Mouse (Mus musculus) heart, adult 2 months (tissue): ENCODE measurements around the gene Snrpf. TPM values are rescaled to one million over a fixed set of nuclear protein-coding genes. Genes with fewer than 3 reads are reported as not detected.
A peak's percentile ranks its signal among the peaks of the same experiment; 100 is the strongest.

Experiments
- DNase-seq, 2 experiments: peaks; one replicate each; pipeline ENCODE4 v3.0.0; 2021
- H3K27ac ChIP-seq: fragments of 200-600 bp; 2 replicates; pipeline ENCODE4 v1.8.1; 2022
- H3K27me3 ChIP-seq: fragments of 200-500 bp; 2 replicates; pipeline ENCODE4 v1.6.1; 2012; ENCODE audit warnings: mild to moderate bottlenecking, low read length, inconsistent platforms, mixed read lengths; ENCODE audit not compliant: control insufficient read depth, insufficient read depth
- H3K36me3 ChIP-seq: fragments of 200-500 bp; 2 replicates; pipeline ENCODE4 v1.6.1; 2012; ENCODE audit warnings: low read length, inconsistent platforms; ENCODE audit not compliant: control insufficient read depth, insufficient read depth
- H3K4me1 ChIP-seq: fragments of 200-500 bp; 2 replicates; pipeline ENCODE4 v1.6.1; 2011; ENCODE audit warnings: low read length; ENCODE audit not compliant: control insufficient read depth, insufficient read depth
- H3K4me3 ChIP-seq: fragments of 200-600 bp; 2 replicates; pipeline ENCODE4 v1.8.1; 2022
- H3K79me2 ChIP-seq: fragments of 200-500 bp; replicated peaks from 2 replicates; pipeline ENCODE4 v1.6.1; 2012; ENCODE audit warnings: mild to moderate bottlenecking, inconsistent platforms, low read length, moderate library complexity, mixed read lengths; ENCODE audit not compliant: control insufficient read depth, insufficient read depth
- H3K9ac ChIP-seq: fragments of 200-500 bp; 2 replicates; pipeline ENCODE4 v1.6.1; 2012; ENCODE audit warnings: low read depth, mild to moderate bottlenecking, control low read depth, inconsistent platforms, low read length, mixed read lengths
- CTCF ChIP-seq: fragments of 200-600 bp; IDR thresholded peaks from 2 replicates; pipeline ENCODE4 v1.8.1; 2022; ENCODE audit warnings: antibody characterized with exemption, mild to moderate bottlenecking, moderate library complexity
- EP300 ChIP-seq: fragments of 200-500 bp; IDR thresholded peaks from 2 replicates; pipeline ENCODE4 v1.6.1; 2011; ENCODE audit warnings: low read depth, low read length, control low read depth; ENCODE audit not compliant: insufficient read depth
- POLR2A ChIP-seq: fragments of 200-500 bp; IDR thresholded peaks from 2 replicates; pipeline ENCODE4 v1.6.1; 2011; ENCODE audit warnings: mild to moderate bottlenecking, low read depth, low read length, control low read depth; ENCODE audit not compliant: insufficient read depth
- WGBS: fragments of 180-500 bp; shearing (Covaris S2); methylation state at CpG from one replicate; pipeline ENCODE4 v1.1.7; 2018; 5-methylcytosine and 5-hydroxymethylcytosine counted together
- intact Hi-C: fragments of 180-260 bp; cut with DNase I; formaldehyde crosslinking; loops from one replicate; pipeline ENCODE4 v1.15.1; 2025
- polyA plus RNA-seq: library from polyadenylated mRNA; depleted of rRNA; stranded (reverse); fragments of >200 nt; gene quantifications from 2 replicates; pipeline ENCODE4 v1.2.3, GENCODE M21; 2012
- total RNA-seq, 2 experiments: library from RNA; stranded (reverse); gene quantifications; 2 replicates each; pipeline ENCODE4 v1.2.3; 2021

Gene Snrpf
- total and polyA plus RNA-seq, 3 experiments, result 9.6 to 20.5 (median 11.3) TPM

- H3K27ac ChIP-seq, result no peak overlapping the region
- intact Hi-C loops, result no loop called here
- 80% methylated on average over 10 of the region's 10 CpGs for WGBS
- no peaks in the 10 kb centered on the region for H3K4me1 ChIP-seq
- no peak overlapping the region for H3K9ac ChIP-seq
- no peaks in the 10 kb centered on the region for H3K79me2 ChIP-seq
- no peaks in the 10 kb centered on the region for H3K27me3 ChIP-seq
- DNase-seq, result no peak
- no peaks in the 10 kb centered on the region for H3K36me3 ChIP-seq
- TF ChIP-seq POLR2A (no peak), EP300 (no peak), CTCF (no peak)
- no peak overlapping the region for H3K4me3 ChIP-seq
Observed at GRCm38 (mm10) chr10:93624151-93624550, 34.6 kb upstream of the Snrpf start.

DNA sequence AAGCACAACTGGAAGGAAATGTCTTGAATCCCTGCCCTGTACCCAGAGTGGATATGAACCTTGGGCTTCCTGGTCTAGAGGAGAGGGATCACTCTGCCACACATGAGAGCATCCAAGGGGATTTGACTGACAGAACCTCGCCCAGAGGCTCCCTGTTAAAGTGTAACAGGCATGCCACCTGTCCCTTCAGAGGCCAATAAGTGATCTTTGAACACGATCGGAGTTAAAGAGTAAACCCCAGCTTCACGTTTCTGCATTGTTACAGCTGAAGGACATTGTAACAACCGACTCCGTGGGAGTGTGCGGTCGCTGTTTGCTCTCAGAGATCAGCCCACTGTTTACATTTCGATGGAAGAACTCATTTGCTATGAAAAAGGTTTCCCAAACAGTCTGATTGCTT is 34.2 kb upstream of the Snrpf start:
- no peaks in the 10 kb centered on the region for H3K4me1 ChIP-seq
- TF ChIP-seq CTCF (no peak), POLR2A (no peak), EP300 (no peak)
- intact Hi-C loops, result no loop called here
- no peak overlapping the region for H3K27ac ChIP-seq
- 69% methylated on average over 9 of the region's 9 CpGs for WGBS
- DNase-seq, result no peak
- H3K9ac ChIP-seq, result no peak overlapping the region
- no peaks in the 10 kb centered on the region for H3K27me3 ChIP-seq
- H3K36me3 ChIP-seq, result no peaks in the 10 kb centered on the region
- no peaks in the 10 kb centered on the region for H3K79me2 ChIP-seq
- no peak overlapping the region for H3K4me3 ChIP-seq

- Histone ChIP-seq H3K79me2 (no peaks in the 10 kb centered on the region), H3K4me3 (no peak overlapping the region), H3K4me1 (no peaks in the 10 kb centered on the region), H3K9ac (no peak overlapping the region), H3K36me3 (no peaks in the 10 kb centered on the region), H3K27me3 (no peaks in the 10 kb centered on the region), H3K27ac (no peak overlapping the region)
- intact Hi-C loops, result no loop called here
- DNase-seq, result peak in 1 of 2 experiments; percentile 30
- 44% methylated on average over 7 of the region's 7 CpGs for WGBS
- TF ChIP-seq EP300 (no peak), CTCF (no peak), POLR2A (no peak)
Observed at GRCm38 (mm10) chr10:93620438-93621179, 31.1 kb upstream of the Snrpf start.

GRCm38 (mm10) chr10:93614850-93615249 is 25.3 kb upstream of the Snrpf start:
- H3K79me2 ChIP-seq, result no peaks in the 10 kb centered on the region
- no peak for DNase-seq

DNA sequence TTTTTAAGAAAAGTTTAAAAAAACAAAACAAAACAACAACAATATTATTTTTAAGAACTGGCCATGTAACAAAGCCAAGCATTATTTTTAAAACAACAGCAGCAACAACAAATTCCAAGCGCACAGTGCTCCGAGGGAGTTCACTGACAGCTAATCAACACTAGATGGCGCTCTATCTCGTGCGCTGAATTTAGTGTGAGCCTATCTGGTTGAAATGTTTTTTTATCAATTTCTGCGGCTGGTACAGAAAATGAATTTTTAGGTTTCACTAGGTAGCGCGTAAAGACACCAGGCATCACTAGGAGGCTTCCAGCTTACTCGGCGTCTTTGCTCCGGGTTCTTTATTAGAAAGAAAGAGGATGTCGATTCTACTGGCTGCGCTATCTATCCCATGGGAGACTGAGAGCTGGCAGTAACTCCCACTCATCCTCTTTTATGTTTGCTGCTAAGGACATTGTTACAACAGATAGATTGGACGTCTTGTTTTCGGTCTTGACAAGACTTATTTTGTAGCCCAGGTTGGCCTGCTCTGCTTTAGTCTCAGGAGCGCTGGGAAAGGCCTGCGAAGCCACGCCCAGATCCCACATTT is 22.0 kb upstream of the Snrpf start:
- TF ChIP-seq POLR2A (no peak), EP300 (peak; percentile 58; the same call in 1 of the 2 replicates), CTCF (peak; percentile 93)
- no peaks in the 10 kb centered on the region for H3K79me2 ChIP-seq
- H3K27me3 ChIP-seq, result no peaks in the 10 kb centered on the region
- WGBS, result 33% methylated on average over 18 of the region's 18 CpGs
- DNase-seq, result peak in 1 of 2 experiments; percentile 24
- H3K9ac ChIP-seq, result no peak overlapping the region
- intact Hi-C loops, result loop anchor here (1.0 to 5.0 kb wide), 3 partner anchors 151 to 202 kb away; no protein-coding TSS in a partner anchor
- H3K27ac ChIP-seq, result no peak overlapping the region
- H3K4me3 ChIP-seq, result no peak overlapping the region
- no peaks in the 10 kb centered on the region for H3K36me3 ChIP-seq
- 0 out of 2 replicates have a peak, but pooled peaks cover 1% of the 10 kb centered on the region for H3K4me1 ChIP-seq

More at GRCm38 (mm10) chr10:93614850-93615249, 25.3 kb upstream of the Snrpf start:
- Histone ChIP-seq H3K4me1 (0 out of 2 replicates have a peak, but pooled peaks cover 1% of the 10 kb centered on the region), H3K36me3 (no peaks in the 10 kb centered on the region), H3K27me3 (no peaks in the 10 kb centered on the region), H3K27ac (no peak overlapping the region), H3K9ac (no peak overlapping the region), H3K4me3 (no peak overlapping the region)
- intact Hi-C loops, result loop anchor here (5.0 kb wide), 1 partner anchor 147 kb away; no protein-coding TSS in a partner anchor
- 69% methylated on average over 8 of the region's 8 CpGs for WGBS
- no peak for TF ChIP-seq POLR2A
- no peak for TF ChIP-seq CTCF

DNA sequence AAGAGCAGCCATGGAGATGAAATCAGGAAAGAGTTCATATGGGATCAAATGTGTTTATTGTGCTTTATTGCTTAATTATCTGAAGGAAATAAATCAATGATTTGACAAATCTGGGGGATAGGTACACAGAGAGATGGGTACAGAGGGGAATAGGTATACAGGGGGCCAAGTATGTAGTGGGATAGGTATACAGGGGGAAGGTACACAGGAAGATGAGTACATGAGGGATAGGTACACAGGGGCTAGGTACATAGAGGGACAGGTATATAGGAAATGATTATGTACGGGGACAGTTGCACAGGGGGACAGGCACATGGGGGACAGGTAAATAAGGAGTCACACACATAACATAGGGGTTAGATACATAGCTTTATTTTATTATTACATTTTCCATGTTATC is 21.4 kb upstream of the Snrpf start:
- Histone ChIP-seq H3K79me2 (no peaks in the 10 kb centered on the region), H3K27me3 (no peaks in the 10 kb centered on the region), H3K9ac (no peak overlapping the region), H3K36me3 (no peaks in the 10 kb centered on the region), H3K27ac (no peak overlapping the region), H3K4me3 (no peak overlapping the region), H3K4me1 (0 out of 2 replicates have a peak, but pooled peaks cover 1% of the 10 kb centered on the region)
- DNase-seq, result no peak
- 97% methylated on average over 1 of the region's 1 CpGs for WGBS
- TF ChIP-seq EP300 (no peak), CTCF (no peak), POLR2A (no peak)
- intact Hi-C loops, result loop anchor here (1.0 to 5.0 kb wide), 3 partner anchors 151 to 202 kb away; no protein-coding TSS in a partner anchor
